Mouse (Mus musculus): ENCODE results near the gene Spata19. TPM values are rescaled to one million over a fixed set of nuclear protein-coding genes. Genes with fewer than 3 reads are reported as not detected.

Gene Spata19
- not detected in 2 replicates for polyA plus RNA-seq (2016; fragmentation: Nextera tagmentation; extraction: Ambion mirVana)

DNA sequence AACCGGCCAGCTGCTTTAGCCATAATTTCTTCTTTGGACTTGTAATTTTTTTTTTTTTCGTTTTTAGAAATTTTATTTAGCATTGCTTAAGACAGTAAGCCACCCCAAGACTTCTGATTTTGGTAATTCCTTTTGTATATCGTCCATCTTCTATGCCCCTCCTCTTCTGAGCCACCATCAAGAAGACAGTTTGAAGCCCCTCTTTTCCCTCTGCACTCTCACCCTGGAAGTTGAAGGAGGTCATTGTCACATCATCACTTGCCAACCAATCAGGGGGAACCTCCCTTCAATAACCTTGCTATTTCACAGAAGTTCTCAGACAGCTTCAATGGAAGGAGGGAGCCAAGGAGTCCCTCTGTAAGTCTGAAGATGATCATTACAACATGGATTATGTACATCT is at the start of gene Spata19:
Gene Spata19, plus strand, starts transcription at position 301 of the 400 bp plus-strand sequence.
- Histone ChIP-seq H3K4me1 (no peaks in the 10 kb centered on the region), H3K27ac (no peak within 1 kb of the TSS), H3K9ac (no peak within 1 kb of the TSS), H3K9me3 (no peaks in the 10 kb centered on the region), H3K4me2 (no peak within 1 kb of the TSS), H3K4me3 (replicated peaks) (no peak within 1 kb of the TSS), H3K27me3 (no peaks in the 10 kb centered on the region), H3K36me3 (replicated peaks) (no peaks in the 10 kb centered on the region)
- ATAC-seq (ENCODE audit: low FRiP score) = no peak
- 84% methylated on average over 3 of the region's 3 CpGs for WGBS

DNA sequence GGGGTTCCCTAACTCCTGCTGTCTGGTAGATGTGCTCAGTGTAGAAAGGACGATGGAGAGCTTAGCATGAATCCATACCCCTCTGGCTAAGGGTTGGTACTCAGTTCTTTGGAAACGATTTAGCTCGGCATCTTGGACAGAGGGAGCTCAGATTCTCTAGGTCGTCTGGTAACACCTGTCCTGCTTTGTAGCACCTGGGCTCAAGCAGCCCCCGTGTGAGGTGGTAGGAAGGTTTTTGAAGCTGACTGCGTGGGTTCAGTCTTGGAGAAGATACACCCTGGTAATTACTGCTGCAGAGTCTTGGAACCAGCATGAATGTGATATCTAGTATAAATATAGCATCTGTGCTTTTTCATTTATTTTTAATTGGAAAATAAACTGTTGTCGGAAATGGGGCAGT is 43.5 kb upstream of the Spata19 start:
- Histone ChIP-seq H3K27me3 (no peaks in the 10 kb centered on the region), H3K9ac (no peak overlapping the region), H3K9me3 (no peaks in the 10 kb centered on the region), H3K4me2 (no peak overlapping the region), H3K4me3 (replicated peaks) (no peak overlapping the region), H3K27ac (no peak overlapping the region), H3K4me1 (no peaks in the 10 kb centered on the region), H3K36me3 (replicated peaks) (peaks cover 6% of the 10 kb centered on the region; the same call in 1 of the 2 replicates)
- WGBS = 90% methylated on average over 7 of the region's 7 CpGs
- ATAC-seq (ENCODE audit: low FRiP score) = no peak

DNA sequence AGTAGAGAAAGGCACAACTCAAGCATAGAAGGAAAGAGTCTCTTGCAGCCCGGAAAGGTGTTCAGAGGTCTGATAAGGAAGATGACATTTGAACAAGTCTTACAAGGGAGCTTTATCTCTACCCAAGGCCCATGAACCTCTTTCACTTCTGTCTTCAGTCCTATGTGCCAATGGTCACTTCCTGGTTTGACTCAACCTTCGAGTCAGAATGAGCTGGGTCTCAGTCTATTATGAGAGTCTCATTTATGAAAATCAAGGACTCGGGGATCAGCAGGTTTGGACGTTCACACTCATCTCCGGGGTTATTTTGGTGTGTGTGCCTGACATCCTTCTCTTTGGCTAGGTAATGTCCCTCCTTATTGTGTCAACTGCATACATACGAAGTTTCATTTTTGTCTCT is 38.7 kb upstream of the Spata19 start:
- no peak for ATAC-seq (ENCODE audit: low FRiP score)
- H3K4me2 ChIP-seq = no peak overlapping the region
- WGBS = 94% methylated on average over 6 of the region's 6 CpGs
- H3K9me3 ChIP-seq = no peaks in the 10 kb centered on the region
- no peaks in the 10 kb centered on the region for H3K27me3 ChIP-seq
- no peak overlapping the region for H3K4me3 ChIP-seq (replicated peaks)
- no peaks in the 10 kb centered on the region; the same call in 1 of the 2 replicates for H3K36me3 ChIP-seq (replicated peaks)
- H3K4me1 ChIP-seq = no peaks in the 10 kb centered on the region
- H3K27ac ChIP-seq = no peak overlapping the region
- H3K9ac ChIP-seq = no peak overlapping the region

DNA sequence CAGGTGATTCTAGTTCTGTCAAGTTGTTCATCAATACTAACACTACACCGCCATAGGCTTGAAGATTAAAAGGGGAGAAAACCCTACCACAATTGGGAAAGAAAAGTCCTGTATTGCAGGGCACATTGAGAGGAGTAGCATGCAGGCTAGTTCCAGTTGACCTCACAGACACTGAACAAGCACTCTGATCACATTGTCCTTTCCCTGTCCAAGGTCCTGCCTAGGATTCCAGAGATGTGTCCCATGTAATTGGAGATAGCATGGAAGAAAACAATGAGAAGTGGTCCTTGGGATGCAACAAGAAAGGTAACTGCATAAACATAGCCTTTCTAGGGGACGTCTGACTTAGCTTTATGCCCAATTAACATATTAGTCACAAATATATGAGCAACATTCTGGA is 29.4 kb upstream of the Spata19 start:
- no peaks in the 10 kb centered on the region for H3K4me1 ChIP-seq
- WGBS = 69% methylated on average over 2 of the region's 2 CpGs
- no peak overlapping the region for H3K4me2 ChIP-seq
- H3K9ac ChIP-seq = no peak overlapping the region
- H3K27me3 ChIP-seq = no peaks in the 10 kb centered on the region
- no peak overlapping the region for H3K4me3 ChIP-seq (replicated peaks)
- no peaks in the 10 kb centered on the region for H3K9me3 ChIP-seq
- no peaks in the 10 kb centered on the region for H3K36me3 ChIP-seq (replicated peaks)
- no peak for ATAC-seq (ENCODE audit: low FRiP score)
- no peak overlapping the region for H3K27ac ChIP-seq

DNA sequence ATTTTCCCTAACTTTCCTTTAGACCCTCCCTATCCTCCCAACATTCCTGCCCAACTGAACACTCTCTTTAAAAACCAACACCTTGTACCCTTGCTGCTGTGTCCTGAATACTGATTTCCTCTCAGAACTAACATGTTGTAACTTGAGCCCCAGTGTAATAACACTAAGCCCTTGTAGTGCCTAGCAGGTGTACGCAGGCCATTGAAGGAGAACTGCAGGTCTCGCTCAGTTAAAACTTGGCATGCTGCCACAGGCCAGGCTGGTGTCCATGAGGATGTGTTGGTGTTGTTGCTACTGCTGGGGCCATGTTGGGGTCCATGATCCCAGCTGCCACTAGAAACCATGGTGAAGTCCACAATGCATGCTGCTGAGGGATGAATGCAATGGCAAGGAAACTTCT is 27.5 kb upstream of the Spata19 start:
- Histone ChIP-seq H3K4me2 (no peak overlapping the region), H3K27ac (no peak overlapping the region), H3K4me1 (no peaks in the 10 kb centered on the region), H3K9ac (no peak overlapping the region), H3K27me3 (no peaks in the 10 kb centered on the region), H3K36me3 (replicated peaks) (no peaks in the 10 kb centered on the region), H3K4me3 (replicated peaks) (no peak overlapping the region), H3K9me3 (no peaks in the 10 kb centered on the region)
- 72% methylated on average over 2 of the region's 2 CpGs for WGBS
- ATAC-seq (ENCODE audit: low FRiP score) = no peak

DNA sequence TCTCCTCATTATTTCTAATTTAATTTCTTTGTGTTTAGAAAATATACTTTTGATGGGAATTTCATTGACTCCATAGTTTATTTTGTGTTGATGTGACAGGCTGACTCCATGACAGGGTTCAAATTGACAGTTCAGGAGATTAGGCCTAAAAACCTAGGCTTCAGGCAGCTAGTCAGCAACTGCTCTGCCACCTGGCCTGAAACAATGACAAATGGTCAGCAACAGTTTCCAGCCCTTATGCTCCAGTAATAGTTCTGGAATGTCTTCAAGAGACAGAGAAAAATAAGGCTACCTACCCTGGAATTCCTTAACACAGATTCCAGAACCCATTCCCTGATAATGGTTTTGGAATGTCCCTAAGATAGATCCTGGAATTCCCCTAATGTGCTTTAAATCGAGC is 20.9 kb upstream of the Spata19 start:
- Histone ChIP-seq H3K36me3 (replicated peaks) (no peaks in the 10 kb centered on the region), H3K27ac (no peak overlapping the region), H3K9me3 (no peaks in the 10 kb centered on the region), H3K4me1 (no peaks in the 10 kb centered on the region), H3K9ac (no peak overlapping the region), H3K27me3 (no peaks in the 10 kb centered on the region), H3K4me2 (no peak overlapping the region), H3K4me3 (replicated peaks) (no peak overlapping the region)
- ATAC-seq (ENCODE audit: low FRiP score) = no peak
- WGBS = 84% methylated on average over 1 of the region's 1 CpGs

DNA sequence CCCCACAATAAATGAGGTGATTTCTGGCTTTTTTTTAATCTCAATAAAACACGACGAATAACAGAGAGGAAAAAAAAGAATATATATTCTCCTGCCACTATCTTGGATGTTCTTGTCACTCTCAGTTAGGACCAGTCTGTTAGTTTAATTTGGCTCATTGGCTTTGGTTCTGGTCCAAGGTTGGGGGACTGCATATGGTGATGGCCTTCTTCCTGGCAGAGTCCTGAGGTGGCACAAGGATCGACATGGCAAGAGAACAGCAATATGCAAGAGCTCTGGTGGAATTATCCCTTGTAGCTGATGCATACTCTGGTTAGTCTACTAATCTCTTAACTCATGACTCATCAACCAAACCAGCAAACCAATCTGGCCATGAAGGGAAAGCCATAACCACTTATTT is 9.6 kb upstream of the Spata19 start:
- H3K9me3 ChIP-seq = no peaks in the 10 kb centered on the region
- H3K36me3 ChIP-seq (replicated peaks) = no peaks in the 10 kb centered on the region
- no peak overlapping the region for H3K4me3 ChIP-seq (replicated peaks)
- no peaks in the 10 kb centered on the region for H3K27me3 ChIP-seq
- no peak overlapping the region for H3K4me2 ChIP-seq
- WGBS = 97% methylated on average over 3 of the region's 3 CpGs
- no peak for ATAC-seq (ENCODE audit: low FRiP score)
- no peak overlapping the region for H3K27ac ChIP-seq
- no peaks in the 10 kb centered on the region for H3K4me1 ChIP-seq
- no peak overlapping the region for H3K9ac ChIP-seq

DNA sequence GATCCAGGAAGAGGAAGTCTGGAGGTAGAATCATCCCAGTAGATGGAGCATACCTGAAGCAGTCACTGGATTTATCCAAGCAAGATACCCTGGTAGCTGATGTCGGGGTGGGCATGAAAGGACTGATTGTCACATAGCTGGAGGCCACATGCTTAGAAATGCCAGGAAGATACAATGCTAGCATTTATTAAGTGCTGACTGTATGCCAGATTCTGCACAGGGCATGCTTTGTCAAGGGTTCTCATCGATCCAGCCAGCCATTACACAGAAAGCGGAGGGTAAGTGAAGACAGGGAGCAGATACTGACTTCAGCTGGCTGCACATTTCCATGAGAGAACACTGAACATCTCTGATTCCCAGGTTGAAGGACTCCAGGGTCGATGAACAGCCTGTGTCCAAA is 4.6 kb downstream of the Spata19 start:
- Histone ChIP-seq H3K4me3 (replicated peaks) (no peak overlapping the region), H3K9ac (no peak overlapping the region), H3K27ac (no peak overlapping the region), H3K27me3 (no peaks in the 10 kb centered on the region), H3K9me3 (no peaks in the 10 kb centered on the region), H3K4me2 (no peak overlapping the region), H3K36me3 (replicated peaks) (no peaks in the 10 kb centered on the region), H3K4me1 (no peaks in the 10 kb centered on the region)
- 83% methylated on average over 4 of the region's 4 CpGs for WGBS
- ATAC-seq (ENCODE audit: low FRiP score) = no peak

DNA sequence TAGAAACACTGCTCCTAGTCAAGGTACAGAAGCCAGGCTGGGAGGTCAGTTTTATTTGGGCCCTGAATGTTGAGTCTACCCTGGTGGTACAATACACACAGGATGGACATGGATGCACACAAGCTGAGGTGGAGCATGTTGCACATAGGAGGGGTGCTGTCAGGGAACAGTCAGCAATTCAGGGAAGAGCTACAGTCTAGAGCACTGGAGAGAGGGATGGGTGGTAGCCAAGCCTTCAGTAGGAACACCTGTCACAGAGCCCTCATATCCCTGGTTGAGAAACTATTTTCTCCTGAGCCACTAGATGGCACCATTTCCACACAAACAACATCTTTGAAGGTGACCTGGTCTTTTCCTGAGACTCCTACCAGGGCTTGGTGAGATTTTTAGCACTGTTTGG is 13.1 kb downstream of the Spata19 start:
- Histone ChIP-seq H3K27ac (no peak overlapping the region), H3K4me1 (peaks cover 5% of the 10 kb centered on the region), H3K36me3 (replicated peaks) (no peaks in the 10 kb centered on the region), H3K27me3 (0 out of 2 replicates have a peak, but pooled peaks cover 8% of the 10 kb centered on the region), H3K4me3 (replicated peaks) (no peak overlapping the region), H3K9me3 (no peaks in the 10 kb centered on the region), H3K9ac (no peak overlapping the region), H3K4me2 (no peak overlapping the region)
- peak; percentile 52; the same call in 1 of the 2 replicates for ATAC-seq (ENCODE audit: low FRiP score)

DNA sequence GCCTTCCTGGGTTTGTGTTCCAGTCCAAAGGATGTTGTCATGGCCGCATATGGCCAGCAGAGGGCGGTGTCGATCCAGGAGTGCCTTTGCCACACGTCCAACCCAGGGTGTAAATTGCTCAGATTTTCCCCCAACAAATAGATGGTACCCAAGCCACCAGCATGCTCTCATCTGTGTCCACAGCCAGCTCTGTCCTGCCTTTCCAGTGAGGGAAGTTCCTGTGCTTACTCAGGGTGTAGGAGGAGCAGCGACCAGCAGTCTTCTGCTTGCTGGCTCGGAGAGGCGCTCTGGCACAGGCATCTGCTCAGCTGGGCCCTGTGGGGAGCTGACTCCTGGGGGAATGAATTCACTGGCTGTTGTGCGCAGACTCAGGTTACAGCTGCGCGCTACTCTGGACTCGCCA is 17.5 kb downstream of the Spata19 start:
- peaks cover 12% of the 10 kb centered on the region; the same call in 1 of the 2 replicates for H3K27me3 ChIP-seq
- H3K9ac ChIP-seq = 0 out of 2 replicates have a peak overlapping the region, but pooled peaks have one; percentile 7
- no peaks in the 10 kb centered on the region for H3K9me3 ChIP-seq
- under 1% methylated on average over 11 of the region's 11 CpGs for WGBS
- H3K36me3 ChIP-seq (replicated peaks) = no peaks in the 10 kb centered on the region
- peak overlapping the region; percentile 21 for H3K4me3 ChIP-seq (replicated peaks)
- peaks cover 5% of the 10 kb centered on the region for H3K4me1 ChIP-seq
- no peak overlapping the region for H3K27ac ChIP-seq
- ATAC-seq (ENCODE audit: low FRiP score) = peak; percentile 82
- peak overlapping the region; percentile 47 for H3K4me2 ChIP-seq

DNA sequence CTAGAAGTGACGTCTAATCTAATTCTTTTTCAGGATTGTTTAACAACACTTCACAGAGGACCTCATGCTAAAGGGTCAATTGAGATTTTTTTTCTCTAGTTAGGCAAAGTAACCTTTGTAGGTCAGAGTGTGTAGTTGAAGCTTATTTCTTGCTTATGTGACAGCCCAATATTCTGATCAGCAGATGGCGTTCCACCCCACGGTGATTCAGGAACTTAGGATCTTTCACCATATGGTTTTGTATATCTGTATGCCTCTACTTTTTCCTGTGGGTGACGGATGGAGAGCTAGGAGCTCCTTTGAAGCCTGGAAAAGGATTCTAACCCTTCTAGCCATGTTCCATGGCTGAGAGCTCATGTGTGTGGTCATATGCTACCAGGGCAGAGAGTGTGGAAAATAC is 27.9 kb downstream of the Spata19 start:
- ATAC-seq (ENCODE audit: low FRiP score) = no peak
- WGBS = 81% methylated on average over 4 of the region's 4 CpGs
- H3K36me3 ChIP-seq (replicated peaks) = no peaks in the 10 kb centered on the region
- peaks cover 5% of the 10 kb centered on the region; the same call in 1 of the 2 replicates for H3K4me1 ChIP-seq
- H3K9ac ChIP-seq = no peak overlapping the region
- H3K4me3 ChIP-seq (replicated peaks) = no peak overlapping the region
- H3K27me3 ChIP-seq = no peaks in the 10 kb centered on the region
- no peaks in the 10 kb centered on the region for H3K9me3 ChIP-seq
- no peak overlapping the region for H3K27ac ChIP-seq
- no peak overlapping the region for H3K4me2 ChIP-seq

DNA sequence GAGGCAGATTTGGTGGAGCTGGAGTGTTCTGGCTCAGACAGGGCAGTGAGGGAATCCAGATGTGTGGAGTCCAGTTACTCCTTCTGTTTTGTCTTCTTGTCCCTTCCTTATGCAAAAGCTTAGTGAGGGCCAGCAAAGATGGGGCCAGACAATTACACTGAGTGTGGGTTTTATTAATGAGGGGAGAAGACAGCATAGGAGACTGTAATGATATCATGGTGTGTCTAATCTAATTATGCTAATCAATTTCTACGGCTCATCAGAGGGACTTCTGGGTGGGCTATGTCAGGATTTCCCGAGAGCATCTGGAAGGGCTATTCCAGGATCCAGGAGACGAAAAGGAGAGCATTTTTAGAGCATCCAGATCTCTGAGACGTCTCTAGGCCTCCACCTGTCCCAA is 32.0 kb downstream of the Spata19 start:
- peaks cover 5% of the 10 kb centered on the region; the same call in 1 of the 2 replicates for H3K4me1 ChIP-seq
- no peak overlapping the region for H3K27ac ChIP-seq
- no peak overlapping the region for H3K4me3 ChIP-seq (replicated peaks)
- WGBS = 55% methylated on average over 4 of the region's 4 CpGs
- no peak for ATAC-seq (ENCODE audit: low FRiP score)
- H3K4me2 ChIP-seq = no peak overlapping the region
- H3K36me3 ChIP-seq (replicated peaks) = no peaks in the 10 kb centered on the region
- H3K9me3 ChIP-seq = no peaks in the 10 kb centered on the region
- no peaks in the 10 kb centered on the region for H3K27me3 ChIP-seq
- no peak overlapping the region for H3K9ac ChIP-seq

DNA sequence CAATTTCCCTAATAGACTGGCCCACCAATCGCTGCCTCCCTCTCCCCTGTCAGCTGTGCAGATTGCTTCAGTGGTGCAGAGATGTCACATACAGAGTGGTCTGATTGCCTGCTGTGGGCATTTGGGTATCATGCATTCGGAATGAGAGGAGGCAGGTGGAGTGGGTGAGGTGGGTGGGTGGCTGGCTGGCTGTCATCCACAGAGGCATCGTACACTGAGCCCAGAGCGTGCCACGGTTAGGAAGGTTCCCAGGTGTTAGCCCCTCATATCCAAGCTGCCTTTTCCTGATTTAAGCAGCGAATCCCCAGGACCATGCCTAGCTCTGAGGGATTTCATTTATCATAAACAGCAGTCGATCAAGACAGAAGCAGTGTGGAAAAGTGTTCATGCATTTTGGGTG is 36.7 kb downstream of the Spata19 start:
- 91% methylated on average over 7 of the region's 7 CpGs for WGBS
- Histone ChIP-seq H3K9me3 (no peaks in the 10 kb centered on the region), H3K9ac (no peak overlapping the region), H3K36me3 (replicated peaks) (no peaks in the 10 kb centered on the region), H3K4me1 (peaks cover 24% of the 10 kb centered on the region), H3K4me2 (no peak overlapping the region), H3K27ac (no peak overlapping the region), H3K4me3 (replicated peaks) (no peak overlapping the region), H3K27me3 (no peaks in the 10 kb centered on the region)
- ATAC-seq (ENCODE audit: low FRiP score) = no peak
